Mouse (Mus musculus) liver, embryonic 14.5 days (tissue): ENCODE results near the gene Atp2a3.

Experiments used
- CTCF ChIP-seq: IDR thresholded peaks from 2 replicates; pipeline ENCODE4 v1.5.1; 2016; ENCODE audit warnings: antibody characterized with exemption, low read depth, control low read depth
- EP300 ChIP-seq: IDR thresholded peaks from 2 replicates; pipeline ENCODE4 v1.6.1; 2016; ENCODE audit warnings: antibody characterized with exemption, low read depth

DNA sequence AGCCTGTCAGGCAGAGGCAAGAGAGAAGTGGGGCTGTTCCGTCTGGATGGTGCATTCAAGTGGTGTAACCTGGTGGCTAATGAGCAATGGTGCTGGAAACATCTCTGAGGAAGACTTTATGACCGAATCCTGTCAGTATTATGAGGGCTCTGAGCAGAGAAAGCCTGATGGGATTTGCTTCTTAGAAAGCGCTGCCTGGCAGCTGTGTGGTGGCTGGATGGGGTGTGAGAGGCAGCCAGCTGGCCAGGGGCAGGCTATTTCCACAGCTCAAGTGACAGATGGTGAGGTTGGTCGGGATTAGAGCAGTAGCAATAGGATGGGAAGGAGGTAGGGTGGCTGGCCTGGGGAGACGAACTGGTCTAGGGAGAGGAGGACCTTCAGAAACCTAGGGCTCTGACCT, 70.6 kb downstream of the Atp2a3 start:
- TF ChIP-seq CTCF (no peak), EP300 (no peak)
